Mouse (Mus musculus) heart, postnatal 25 days (tissue): ENCODE measurements around the gene Ifi203. TPM values are rescaled to one million over a fixed set of nuclear protein-coding genes. Genes with fewer than 3 reads are reported as not detected.
"Not testable (repeated sequence)": the region's sequence is repeated elsewhere in the genome, so short reads cannot be mapped to it uniquely, and the experiment has no call there.

Experiments
- DNase-seq: peaks from one replicate; pipeline ENCODE4 v3.0.0; 2022; ENCODE audit warnings: low spot score
- intact Hi-C: fragments of 180-260 bp; cut with DNase I; formaldehyde crosslinking; loops from one replicate; pipeline ENCODE4 v1.15.1; 2025
- total RNA-seq, 2 experiments: library from RNA; stranded (reverse); gene quantifications; 2 replicates each; pipeline ENCODE4 v1.2.3; 2021

Ifi203 gene
- total RNA-seq, result 10 to 100 TPM; 15.0 to 15.2 TPM

- intact Hi-C loops, DNase-seq: not testable (repeated sequence)
Observed at GRCm38 (mm10) chr1:173941924-173942779, at the start of gene Ifi203, which contains the start of gene Mndal. Ifi203 (minus strand) TSS chr1:173942672. Mndal (minus strand) TSS chr1:173942491.

GRCm38 (mm10) chr1:173982694-173983305 is 40.3 kb upstream of the Ifi203 start, which contains the start of gene Ifi202b:
Ifi202b (minus strand) TSS chr1:173982744.
- intact Hi-C loops, DNase-seq: not testable (repeated sequence)

GRCm38 (mm10) chr1:173981038-173981437 is 38.6 kb upstream of the Ifi203 start:
- intact Hi-C loops, DNase-seq: not testable (repeated sequence)

- no peak for DNase-seq
- intact Hi-C loops, result no loop called here
Observed at GRCm38 (mm10) chr1:173977622-173978021, 35.1 kb upstream of the Ifi203 start.

GRCm38 (mm10) chr1:173973111-173973510 is 30.6 kb upstream of the Ifi203 start:
- intact Hi-C loops, result no loop called here
- no peak for DNase-seq

- DNase-seq, intact Hi-C loops: not testable (repeated sequence)
Observed at GRCm38 (mm10) chr1:173961491-173961890, 19.0 kb upstream of the Ifi203 start.

- DNase-seq, intact Hi-C loops: not testable (repeated sequence)
Observed at GRCm38 (mm10) chr1:173959998-173960397, 17.5 kb upstream of the Ifi203 start.

- DNase-seq, intact Hi-C loops: not testable (repeated sequence)
Observed at GRCm38 (mm10) chr1:173955839-173956527, 13.5 kb upstream of the Ifi203 start.

- DNase-seq, result no peak
- intact Hi-C loops, result no loop called here
Observed at GRCm38 (mm10) chr1:173955071-173955796, 12.8 kb upstream of the Ifi203 start.

- DNase-seq, result no peak
- intact Hi-C loops, result no loop called here
Observed at GRCm38 (mm10) chr1:173953563-173953962, 11.1 kb upstream of the Ifi203 start.

GRCm38 (mm10) chr1:173949044-173949443 is 6.6 kb upstream of the Ifi203 start:
- intact Hi-C loops, DNase-seq: not testable (repeated sequence)

- DNase-seq, intact Hi-C loops: not testable (repeated sequence)
Observed at GRCm38 (mm10) chr1:173942780-173943066, 251 bp upstream of the Ifi203 start.

GRCm38 (mm10) chr1:173941522-173941921 is 950 bp downstream of the Ifi203 start:
- intact Hi-C loops, DNase-seq: not testable (repeated sequence)

- DNase-seq, intact Hi-C loops: not testable (repeated sequence)
Observed at GRCm38 (mm10) chr1:173919279-173919678, 23.2 kb downstream of the Ifi203 start.

- intact Hi-C loops, result no loop called here
- no peak for DNase-seq
Observed at GRCm38 (mm10) chr1:173914559-173914958, 27.9 kb downstream of the Ifi203 start.

- DNase-seq, intact Hi-C loops: not testable (repeated sequence)
Observed at GRCm38 (mm10) chr1:173913256-173913791, 29.1 kb downstream of the Ifi203 start.

- DNase-seq, result peak; percentile 22
- intact Hi-C loops, result not testable (repeated sequence)
Observed at GRCm38 (mm10) chr1:173912548-173913255, 29.8 kb downstream of the Ifi203 start, which contains the start of gene Ifi211. Ifi211 (minus strand) TSS chr1:173913046.

- intact Hi-C loops, result no loop called here
Observed at GRCm38 (mm10) chr1:173911808-173912464, 30.5 kb downstream of the Ifi203 start.

More at GRCm38 (mm10) chr1:173911808-173912464, 30.5 kb downstream of the Ifi203 start:
- DNase-seq, result no peak
